Mouse (Mus musculus): ENCODE data around the gene Gpc3. TPM values are rescaled to one million over a fixed set of nuclear protein-coding genes. Genes with fewer than 3 reads are reported as not detected.
A peak's percentile ranks its signal among the peaks of the same experiment; 100 is the strongest.

The Gpc3 gene
- total and polyA plus RNA-seq, 3 experiments, result 11.9 to 14.8 (median 13.2) TPM

- Histone ChIP-seq H3K27me3 (ENCODE audit: control insufficient read depth, insufficient read depth, low read length) (no peaks in the 10 kb centered on the region), H3K4me1 (ENCODE audit: control insufficient read depth, insufficient read depth, low read length) (no peaks in the 10 kb centered on the region), H3K9ac (ENCODE audit: low read depth, low read length) (no peak overlapping the region), H3K27ac (no peak overlapping the region), H3K79me2 (replicated peaks; ENCODE audit: control insufficient read depth, insufficient read depth, low read length) (no peaks in the 10 kb centered on the region), H3K4me3 (no peak overlapping the region), H3K36me3 (ENCODE audit: control insufficient read depth, insufficient read depth, low read length) (no peaks in the 10 kb centered on the region)
- TF ChIP-seq CTCF (IDR thresholded peaks at IDR 0.05) (peak; percentile 67), EP300 (IDR thresholded peaks at IDR 0.05; ENCODE audit: insufficient read depth, low read depth, low read length) (no peak), POLR2A (IDR thresholded peaks at IDR 0.05; ENCODE audit: insufficient read depth, low read depth, low read length) (no peak)
- WGBS, result 67% methylated on average over 3 of the region's 3 CpGs
- intact Hi-C loops (cut with DNase I), result no loop called here
- peak in 1 of 2 experiments; percentile 21 for DNase-seq
Measured at GRCm38 (mm10) chrX:52441798-52442197, 172.0 kb downstream of the Gpc3 start.

GRCm38 (mm10) chrX:52439421-52439820 lies 174.3 kb downstream of the Gpc3 start:
- intact Hi-C loops (cut with DNase I), result no loop called here
- no peak overlapping the region for H3K27ac ChIP-seq
- no peaks in the 10 kb centered on the region for H3K4me1 ChIP-seq (ENCODE audit: control insufficient read depth, insufficient read depth, low read length)
- H3K4me3 ChIP-seq, result no peak overlapping the region
- no peak for TF ChIP-seq POLR2A (IDR thresholded peaks at IDR 0.05; ENCODE audit: insufficient read depth, low read depth, low read length)
- no peak for TF ChIP-seq EP300 (IDR thresholded peaks at IDR 0.05; ENCODE audit: insufficient read depth, low read depth, low read length)
- no peak for TF ChIP-seq CTCF (IDR thresholded peaks at IDR 0.05)
- no peaks in the 10 kb centered on the region for H3K79me2 ChIP-seq (replicated peaks; ENCODE audit: control insufficient read depth, insufficient read depth, low read length)
- H3K36me3 ChIP-seq (ENCODE audit: control insufficient read depth, insufficient read depth, low read length), result no peaks in the 10 kb centered on the region
- no peak for DNase-seq
- no peak overlapping the region for H3K9ac ChIP-seq (ENCODE audit: low read depth, low read length)
- H3K27me3 ChIP-seq (ENCODE audit: control insufficient read depth, insufficient read depth, low read length), result no peaks in the 10 kb centered on the region
- 61% methylated on average over 5 of the region's 5 CpGs for WGBS

GRCm38 (mm10) chrX:52425605-52426004 lies 188.1 kb downstream of the Gpc3 start:
- TF ChIP-seq POLR2A (IDR thresholded peaks at IDR 0.05; ENCODE audit: insufficient read depth, low read depth, low read length), result no peak
- no peak for TF ChIP-seq CTCF (IDR thresholded peaks at IDR 0.05)
- no peak for TF ChIP-seq EP300 (IDR thresholded peaks at IDR 0.05; ENCODE audit: insufficient read depth, low read depth, low read length)
- intact Hi-C loops (cut with DNase I), result no loop called here
- Histone ChIP-seq H3K27ac (no peak overlapping the region), H3K4me1 (ENCODE audit: control insufficient read depth, insufficient read depth, low read length) (no peaks in the 10 kb centered on the region), H3K36me3 (ENCODE audit: control insufficient read depth, insufficient read depth, low read length) (no peaks in the 10 kb centered on the region), H3K79me2 (replicated peaks; ENCODE audit: control insufficient read depth, insufficient read depth, low read length) (no peaks in the 10 kb centered on the region), H3K9ac (ENCODE audit: low read depth, low read length) (no peak overlapping the region), H3K27me3 (ENCODE audit: control insufficient read depth, insufficient read depth, low read length) (no peaks in the 10 kb centered on the region), H3K4me3 (no peak overlapping the region)
- no peak for DNase-seq
- 68% methylated on average over 5 of the region's 5 CpGs for WGBS

GRCm38 (mm10) chrX:52419850-52420249 lies 193.9 kb downstream of the Gpc3 start:
- Histone ChIP-seq H3K4me3 (no peak overlapping the region), H3K4me1 (ENCODE audit: control insufficient read depth, insufficient read depth, low read length) (no peaks in the 10 kb centered on the region), H3K27ac (no peak overlapping the region), H3K27me3 (ENCODE audit: control insufficient read depth, insufficient read depth, low read length) (no peaks in the 10 kb centered on the region), H3K9ac (ENCODE audit: low read depth, low read length) (no peak overlapping the region), H3K36me3 (ENCODE audit: control insufficient read depth, insufficient read depth, low read length) (no peaks in the 10 kb centered on the region), H3K79me2 (replicated peaks; ENCODE audit: control insufficient read depth, insufficient read depth, low read length) (no peaks in the 10 kb centered on the region)
- TF ChIP-seq CTCF (IDR thresholded peaks at IDR 0.05) (no peak), EP300 (IDR thresholded peaks at IDR 0.05; ENCODE audit: insufficient read depth, low read depth, low read length) (no peak), POLR2A (IDR thresholded peaks at IDR 0.05; ENCODE audit: insufficient read depth, low read depth, low read length) (no peak)
- peak in 1 of 2 experiments; percentile 4 for DNase-seq
- WGBS, result 53% methylated on average over 3 of the region's 3 CpGs
- intact Hi-C loops (cut with DNase I), result no loop called here

- intact Hi-C loops (cut with DNase I), result no loop called here
- no peaks in the 10 kb centered on the region for H3K4me1 ChIP-seq (ENCODE audit: control insufficient read depth, insufficient read depth, low read length)
- no peak overlapping the region for H3K4me3 ChIP-seq
- no peaks in the 10 kb centered on the region for H3K79me2 ChIP-seq (replicated peaks; ENCODE audit: control insufficient read depth, insufficient read depth, low read length)
- TF ChIP-seq POLR2A (IDR thresholded peaks at IDR 0.05; ENCODE audit: insufficient read depth, low read depth, low read length), result no peak
- no peak overlapping the region for H3K9ac ChIP-seq (ENCODE audit: low read depth, low read length)
- H3K36me3 ChIP-seq (ENCODE audit: control insufficient read depth, insufficient read depth, low read length), result no peaks in the 10 kb centered on the region
- no peak for DNase-seq
- 86% methylated on average over 3 of the region's 3 CpGs for WGBS
- no peaks in the 10 kb centered on the region for H3K27me3 ChIP-seq (ENCODE audit: control insufficient read depth, insufficient read depth, low read length)
- H3K27ac ChIP-seq, result no peak overlapping the region
Measured at GRCm38 (mm10) chrX:52412936-52413335, 200.8 kb downstream of the Gpc3 start.

GRCm38 (mm10) chrX:52401188-52401587 lies 212.6 kb downstream of the Gpc3 start:
- intact Hi-C loops (cut with DNase I), result no loop called here
- no peak overlapping the region for H3K4me3 ChIP-seq
- H3K9ac ChIP-seq (ENCODE audit: low read depth, low read length), result no peak overlapping the region
- no peak overlapping the region for H3K27ac ChIP-seq
- H3K27me3 ChIP-seq (ENCODE audit: control insufficient read depth, insufficient read depth, low read length), result no peaks in the 10 kb centered on the region
- DNase-seq, result no peak
- H3K79me2 ChIP-seq (replicated peaks; ENCODE audit: control insufficient read depth, insufficient read depth, low read length), result no peaks in the 10 kb centered on the region
- no peak for TF ChIP-seq CTCF (IDR thresholded peaks at IDR 0.05)
- TF ChIP-seq POLR2A (IDR thresholded peaks at IDR 0.05; ENCODE audit: insufficient read depth, low read depth, low read length), result no peak
- TF ChIP-seq EP300 (IDR thresholded peaks at IDR 0.05; ENCODE audit: insufficient read depth, low read depth, low read length), result no peak
- no peaks in the 10 kb centered on the region for H3K4me1 ChIP-seq (ENCODE audit: control insufficient read depth, insufficient read depth, low read length)
- H3K36me3 ChIP-seq (ENCODE audit: control insufficient read depth, insufficient read depth, low read length), result no peaks in the 10 kb centered on the region
- WGBS, result 89% methylated on average over 2 of the region's 2 CpGs
